Mouse (Mus musculus): ENCODE data around the gene 1700069L16Rik.

- TF ChIP-seq POLR2A (IDR thresholded peaks at IDR 0.05; ENCODE audit: insufficient read depth, low read depth, low read length) (no peak), CTCF (IDR thresholded peaks at IDR 0.05) (no peak), EP300 (IDR thresholded peaks at IDR 0.05; ENCODE audit: insufficient read depth, low read depth, low read length) (no peak)
These were observed 30.9 kb upstream of the 1700069L16Rik start for GRCm38 (mm10) chr5:113755347-113756030.
